Comparison of ENCODE assay signal across 10 mouse cellular contexts in the genomic region with DNA sequence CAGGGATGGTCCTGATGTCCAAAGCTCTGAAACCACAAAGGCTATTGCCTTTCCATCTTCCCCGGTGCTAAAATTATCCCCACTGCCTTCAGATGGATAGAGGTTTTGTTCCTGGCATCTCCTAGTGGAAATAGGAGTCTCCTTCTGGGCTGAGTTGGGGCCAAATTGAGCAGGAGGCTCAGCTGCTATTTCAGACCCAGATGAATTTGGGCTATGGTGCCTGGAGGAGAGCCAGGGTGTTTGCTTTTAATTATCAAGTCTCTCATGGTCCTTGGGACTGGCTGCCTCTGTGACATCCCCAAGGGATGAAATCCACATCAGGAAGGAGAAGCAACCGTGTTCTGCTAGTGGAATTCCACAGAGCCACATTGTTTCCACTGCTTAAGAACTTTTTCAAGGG.
A peak's percentile ranks its signal among the peaks of the same experiment; 100 is the strongest.
DNase-seq lines count a peak whose midpoint lies in the region.
"Had no signal": no experiment of that assay in that cellular context is flagged by ENCODE, and none has a peak within 500 bp of the region (broad histone marks: within the 10 kb centered on the region; RNA-seq: fewer than 3 reads in every experiment).

No protein-coding gene starts in this region.

- intact Hi-C loops in heart, postnatal 25 days (cut with DNase I) = loop anchor here (5.0 kb wide), 1 partner anchor 109 kb away; no protein-coding TSS in a partner anchor

- DNase-seq in layer of hippocampus, adult 18-20 months (ENCODE audit: low spot score in 2 of 2) = peak; percentile 3 to 39
- DNase-seq in layer of hippocampus, postnatal 25 days (ENCODE audit: extremely low spot score in 1 of 2, low spot score in 1 of 2) = no peak
- peak; percentile 28 for DNase-seq in cerebellum, adult 11-12 months
- DNase-seq in cerebellum, postnatal 36 days = peak; percentile 53 to 54
- peak; percentile 21 for DNase-seq in heart, postnatal 25 days (ENCODE audit: low spot score)
- DNase-seq in urinary bladder, adult 18-20 months (ENCODE audit: low spot score in 2 of 2) = no peak
- DNase-seq in right cerebral cortex, postnatal 14 days = no peak
- DNase-seq: kidney, postnatal 36 days; liver, embryonic 13.5 days; right cerebral cortex, postnatal 25 days had no signal

Comparison
In these comparisons a context has a peak if more than half of its experiments do, and no peak if none do; other contexts are left out.
1. DNase-seq: peak in layer of hippocampus, adult 18-20 months (2 of 2), cerebellum, adult 11-12 months (single experiment), cerebellum, postnatal 36 days (2 of 2) and heart, postnatal 25 days (single experiment); none in layer of hippocampus, postnatal 25 days (0 of 2), urinary bladder, adult 18-20 months (0 of 2) and right cerebral cortex, postnatal 14 days (single experiment).